Mouse (Mus musculus): ENCODE measurements at regions not wholly inside any gene's neighbourhood (a gene's known extent, or its start where the extent isn't known, plus 50 kb on each side); places are given as distances from the start of the nearest gene placed in this dataset.

DNA sequence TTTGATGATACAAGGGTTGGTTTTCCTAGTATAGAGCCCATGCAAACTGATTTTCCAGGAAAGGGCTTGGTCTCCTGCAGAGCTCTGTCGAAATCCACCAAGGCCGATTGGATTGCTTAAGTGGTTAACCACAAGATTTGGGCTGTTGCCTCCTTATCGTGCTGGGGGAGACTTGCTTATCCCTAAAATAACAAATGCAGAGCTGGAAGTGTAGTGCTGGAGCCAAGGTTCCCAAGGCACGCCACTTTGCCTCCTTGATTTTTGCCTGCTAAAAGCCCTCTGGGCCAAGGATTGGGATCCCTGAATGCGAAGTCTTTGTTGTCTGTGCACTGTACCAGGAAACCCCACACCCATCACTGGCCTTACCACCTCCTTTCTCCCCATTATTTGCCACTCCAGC is 52.8 kb upstream of the Tmem178 start:
- no peak for DNase-seq

DNA sequence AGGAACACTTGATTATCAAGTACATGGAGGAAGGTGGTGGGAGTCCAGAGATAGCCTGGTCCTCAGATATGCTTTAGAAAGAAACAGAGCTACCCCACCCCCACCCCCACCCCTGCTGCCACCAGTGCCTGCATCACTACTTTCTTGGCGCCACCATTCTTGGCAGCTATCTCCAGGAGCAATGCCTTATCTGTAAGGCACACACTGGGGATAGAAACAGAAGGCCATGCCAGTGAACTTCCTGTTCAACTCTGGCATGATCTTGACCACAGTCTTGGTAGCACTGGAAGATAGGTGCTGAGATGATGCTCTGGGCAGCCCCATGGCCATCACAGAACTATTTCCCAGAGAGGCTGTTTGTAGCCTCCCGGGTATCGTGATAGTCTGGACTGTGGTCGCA is 55.3 kb upstream of the Tmem178 start:
- DNase-seq, result no peak

GRCm38 (mm10) chr17:80887749-80888119 is 56.7 kb upstream of the Tmem178 start:
- no peak for DNase-seq

- DNase-seq, result no peak
Measured at GRCm38 (mm10) chr17:80887021-80887748, 57.2 kb upstream of the Tmem178 start.

GRCm38 (mm10) chr17:80886211-80886701 is 58.2 kb upstream of the Tmem178 start:
- no peak for DNase-seq

DNA sequence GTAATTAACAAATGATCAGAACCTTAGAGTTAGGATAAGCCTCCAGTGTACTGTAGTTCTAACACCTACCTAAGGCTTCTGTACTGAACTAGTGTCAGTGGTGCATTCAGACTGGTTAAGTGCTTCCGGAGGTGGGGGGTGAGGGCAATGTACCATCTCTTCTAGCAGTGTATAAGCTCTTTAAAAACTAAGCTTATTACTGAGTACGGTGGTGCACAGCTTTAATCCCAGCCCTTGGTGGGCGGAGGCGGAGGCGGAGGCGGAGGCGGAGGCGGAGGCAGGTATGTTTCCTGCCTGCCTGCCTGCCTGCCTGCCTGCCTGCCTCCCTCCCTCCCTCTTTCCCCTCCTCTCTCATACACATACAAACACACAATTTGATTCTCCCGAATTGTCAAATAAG is 58.7 kb upstream of the Tmem178 start:
- DNase-seq, result no peak

DNA sequence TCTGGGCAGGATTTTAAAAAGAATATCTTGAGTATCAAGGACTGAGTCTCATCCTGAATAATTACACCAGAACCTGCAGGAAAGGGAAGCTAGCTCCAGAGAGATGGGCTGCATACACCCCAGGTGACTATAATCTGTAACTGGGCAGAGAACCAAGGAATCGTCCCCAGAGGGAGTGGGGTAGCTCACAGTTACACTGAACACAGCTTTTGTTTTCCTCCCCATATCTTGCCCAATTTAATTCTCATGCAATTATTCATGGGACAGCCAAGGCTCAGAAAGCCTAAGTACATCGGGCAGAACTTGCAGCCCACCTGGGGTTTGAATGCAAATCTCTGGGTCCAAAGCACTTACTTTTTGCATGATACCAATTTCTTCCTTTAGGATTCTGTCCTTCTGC is 59.5 kb upstream of the Tmem178 start:
- DNase-seq, result no peak

DNA sequence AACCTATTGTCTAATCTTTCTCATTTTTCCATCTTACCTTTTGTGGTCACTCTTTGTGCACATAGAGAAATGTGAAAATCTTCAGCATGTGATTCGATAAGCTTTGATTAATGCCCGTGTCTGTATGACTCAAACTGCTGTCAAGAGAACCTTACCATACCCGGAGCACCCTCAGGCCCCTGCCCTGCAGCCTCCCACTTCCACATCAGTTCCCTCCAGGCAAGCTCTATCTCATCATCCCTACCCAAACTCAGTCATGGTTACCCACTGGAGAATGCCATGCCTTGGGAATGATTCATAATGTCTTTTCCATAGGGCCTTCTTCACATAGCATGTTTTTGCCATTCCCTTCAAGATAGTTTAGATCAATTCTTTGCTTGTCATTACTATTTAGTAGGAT is 62.0 kb upstream of the Tmem178 start:
- no peak for DNase-seq

DNA sequence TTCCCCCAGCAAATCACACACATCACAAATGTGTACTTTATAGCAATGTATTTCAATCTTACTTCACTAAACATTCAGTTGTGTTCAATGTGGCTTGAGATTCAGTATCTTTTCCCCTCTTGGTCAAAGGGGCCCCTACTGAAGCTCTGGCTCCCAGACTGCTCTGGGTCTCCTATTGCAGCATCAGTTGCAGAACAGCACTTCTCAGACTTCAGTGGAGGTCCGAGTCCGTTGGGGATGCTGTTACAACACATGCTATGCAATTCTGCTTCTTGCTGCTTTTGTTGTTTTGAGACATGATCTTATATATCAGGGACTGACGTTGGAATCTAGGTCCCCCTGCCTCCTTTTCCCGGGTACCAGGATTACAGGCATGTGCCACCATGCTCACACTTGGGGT is 64.1 kb upstream of the Tmem178 start:
- DNase-seq, result no peak

DNA sequence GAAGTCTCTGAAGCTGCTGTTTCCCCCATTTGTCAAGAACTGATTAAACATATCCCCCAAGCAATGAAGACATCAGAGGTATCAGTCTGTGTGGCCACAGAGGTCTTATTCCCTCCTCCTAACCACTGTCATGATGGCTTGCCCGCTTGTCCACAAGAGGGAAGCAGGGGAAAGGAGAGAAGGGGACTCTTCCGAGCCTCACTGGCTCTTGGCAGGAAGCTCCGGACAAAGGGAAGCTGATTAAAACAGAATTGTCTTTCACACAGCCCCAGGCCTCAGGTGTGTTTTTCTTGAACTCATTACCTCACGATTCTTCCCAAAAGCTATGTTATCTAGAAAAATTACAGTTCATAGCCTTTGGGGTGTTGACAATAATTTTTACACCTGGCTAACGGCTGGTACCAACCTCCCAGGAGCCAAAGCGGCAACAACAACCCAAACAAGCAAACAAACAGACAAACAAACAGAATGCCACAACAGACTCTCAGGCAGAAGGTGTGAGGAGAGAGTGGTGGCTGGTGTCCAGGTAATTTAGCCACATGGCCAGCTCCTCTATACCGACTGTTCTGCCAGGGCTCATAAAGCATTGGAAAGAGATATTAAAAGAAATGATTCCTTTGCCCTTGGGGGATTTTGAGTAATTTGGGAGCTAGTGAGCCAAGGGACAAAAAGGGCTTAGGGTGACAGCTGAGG is 68.9 kb upstream of the Tmem178 start:
- DNase-seq, result peak; percentile 19

GRCm38 (mm10) chr17:80870965-80871364 is 73.5 kb upstream of the Tmem178 start:
- DNase-seq, result no peak

DNA sequence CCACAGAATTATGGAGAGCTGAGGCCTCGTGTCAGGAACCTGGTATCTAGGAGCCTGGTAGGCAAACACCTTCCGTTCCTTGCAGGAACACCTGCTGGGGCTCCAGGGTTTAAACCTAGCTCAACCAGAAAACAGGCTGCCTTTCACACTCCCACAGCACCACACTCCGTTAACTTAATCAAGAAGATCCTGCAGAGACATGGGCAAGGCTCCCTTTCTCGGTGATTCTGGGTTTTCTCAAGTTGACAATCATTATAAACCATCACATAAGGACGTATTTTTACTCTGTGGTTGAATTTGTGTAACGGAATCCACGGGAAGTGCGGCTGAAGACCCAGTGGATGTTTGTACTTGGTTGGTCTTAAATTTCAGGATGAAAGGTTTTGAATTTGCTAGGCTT is 82.1 kb upstream of the Tmem178 start:
- DNase-seq, result no peak

DNA sequence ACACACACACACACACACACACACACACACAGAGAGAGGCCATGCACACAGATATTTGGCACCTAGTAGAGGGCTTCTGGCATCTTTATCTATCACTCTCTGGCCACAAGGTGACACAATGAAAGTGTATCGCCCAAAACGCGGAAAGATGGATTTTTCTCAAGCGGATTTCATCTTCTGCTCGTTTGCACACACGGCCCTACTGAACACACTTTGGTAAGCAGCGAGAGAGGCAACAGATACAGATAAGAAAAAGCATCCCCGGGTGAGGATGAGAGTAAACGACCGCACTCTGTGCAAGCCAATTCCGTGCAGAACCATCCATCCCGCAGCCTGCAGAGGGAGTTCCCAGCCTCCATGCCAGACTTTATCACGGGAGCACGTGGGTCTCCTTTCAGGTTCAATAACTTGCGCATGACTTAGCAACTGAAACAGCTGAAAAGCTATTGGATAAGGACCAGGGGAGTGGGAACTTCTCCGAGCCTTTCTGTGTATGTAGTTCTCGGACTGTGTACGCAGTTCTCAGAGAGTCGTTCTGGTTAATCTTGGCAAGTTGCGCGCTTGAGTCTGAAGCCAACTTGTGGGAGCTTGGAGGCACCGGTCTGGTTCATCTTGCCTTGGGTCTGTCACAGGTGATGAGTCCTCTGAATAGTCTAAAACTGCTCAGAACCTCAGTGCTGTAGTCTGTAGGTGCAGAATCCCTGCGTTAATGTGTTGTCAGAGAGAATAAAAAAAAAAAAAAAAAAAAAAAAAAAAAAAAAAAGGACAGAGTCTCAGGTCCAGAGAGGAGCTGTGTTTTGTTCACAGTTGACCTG is 97.2 kb upstream of the Tmem178 start:
- DNase-seq, result peak; percentile 54

DNA sequence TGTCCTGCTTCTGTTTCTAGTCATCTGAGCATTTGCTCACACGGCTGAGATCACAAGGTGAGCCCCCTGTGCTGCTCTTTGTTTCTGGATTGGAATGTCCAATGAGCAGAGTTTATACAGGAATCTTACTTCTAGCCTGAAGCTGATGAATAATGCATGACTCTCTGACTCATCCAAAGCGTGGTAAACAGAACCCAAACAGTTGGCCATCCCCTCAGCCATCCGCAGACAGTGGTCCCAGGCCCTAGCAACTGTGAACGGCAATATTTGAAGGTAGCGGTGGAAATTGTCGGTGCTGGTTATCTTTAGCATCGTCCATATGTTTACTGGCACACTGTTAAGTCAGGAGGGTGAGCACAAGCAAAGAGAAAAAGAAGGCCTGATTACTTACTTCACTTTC is 99.1 kb upstream of the Tmem178 start:
- DNase-seq, result no peak

DNA sequence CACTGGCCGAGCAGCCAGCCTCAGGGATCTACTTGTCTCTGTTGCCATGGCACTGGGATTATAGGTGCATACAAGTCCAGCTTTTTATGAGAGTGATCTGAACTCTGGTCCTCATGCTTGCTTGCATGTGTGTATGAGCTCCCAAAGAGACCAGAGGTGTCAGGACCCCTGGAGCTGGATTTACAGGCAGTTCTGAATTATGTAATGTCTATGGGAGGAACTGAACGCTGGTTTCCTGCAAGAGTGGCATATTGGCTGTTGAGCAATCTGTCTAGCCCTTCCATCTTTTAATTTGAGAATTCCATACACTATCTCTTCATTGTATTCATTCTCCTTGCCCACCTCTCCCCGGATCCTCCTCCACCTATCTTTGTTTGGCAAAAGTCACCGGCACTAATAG is 102.5 kb upstream of the Tmem178 start:
- no peak for DNase-seq

GRCm38 (mm10) chr17:80840896-80841295 is 103.5 kb upstream of the Tmem178 start:
- no peak for DNase-seq

DNA sequence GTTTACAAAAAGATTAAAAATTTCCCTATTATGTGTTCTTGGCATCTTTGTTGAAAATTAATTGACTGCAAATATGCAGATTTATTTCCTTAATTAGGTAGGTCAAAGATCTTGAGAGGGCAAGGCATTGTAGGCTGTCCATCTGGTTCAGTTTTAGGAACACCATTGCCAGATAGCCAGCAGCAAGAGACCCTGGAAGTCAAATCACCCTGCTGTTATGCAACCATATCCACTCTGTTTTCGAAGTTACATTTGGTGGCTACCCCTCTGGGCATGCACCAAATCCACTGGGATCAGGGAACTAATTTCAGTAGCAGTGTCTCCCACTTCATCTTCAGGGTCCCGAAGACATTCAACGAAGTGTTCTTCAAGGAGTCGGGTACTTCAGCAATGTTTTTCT is 104.0 kb upstream of the Tmem178 start:
- no peak for DNase-seq

DNA sequence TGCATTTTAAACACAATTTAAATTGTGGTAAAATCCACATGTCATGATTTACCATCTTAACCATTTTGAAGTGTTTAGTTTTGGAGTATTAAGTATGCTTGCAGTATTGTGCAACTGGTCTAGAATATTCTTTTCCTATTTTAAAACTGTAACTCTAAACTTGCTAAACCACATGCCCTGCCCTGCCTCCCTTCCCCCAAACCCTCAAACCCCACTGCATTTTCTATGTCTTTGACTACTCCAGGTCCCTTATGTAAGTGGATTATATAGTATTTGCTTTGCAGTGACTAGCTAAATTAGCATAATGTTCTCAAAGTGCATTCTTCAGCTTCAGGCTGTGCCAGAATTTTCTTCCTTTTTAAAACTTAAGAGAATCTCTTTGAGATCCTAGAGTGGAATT is 106.4 kb upstream of the Map4k3 start:
- no peak for DNase-seq

GRCm38 (mm10) chr17:80834176-80834517 is 105.9 kb upstream of the Map4k3 start:
- DNase-seq, result no peak

DNA sequence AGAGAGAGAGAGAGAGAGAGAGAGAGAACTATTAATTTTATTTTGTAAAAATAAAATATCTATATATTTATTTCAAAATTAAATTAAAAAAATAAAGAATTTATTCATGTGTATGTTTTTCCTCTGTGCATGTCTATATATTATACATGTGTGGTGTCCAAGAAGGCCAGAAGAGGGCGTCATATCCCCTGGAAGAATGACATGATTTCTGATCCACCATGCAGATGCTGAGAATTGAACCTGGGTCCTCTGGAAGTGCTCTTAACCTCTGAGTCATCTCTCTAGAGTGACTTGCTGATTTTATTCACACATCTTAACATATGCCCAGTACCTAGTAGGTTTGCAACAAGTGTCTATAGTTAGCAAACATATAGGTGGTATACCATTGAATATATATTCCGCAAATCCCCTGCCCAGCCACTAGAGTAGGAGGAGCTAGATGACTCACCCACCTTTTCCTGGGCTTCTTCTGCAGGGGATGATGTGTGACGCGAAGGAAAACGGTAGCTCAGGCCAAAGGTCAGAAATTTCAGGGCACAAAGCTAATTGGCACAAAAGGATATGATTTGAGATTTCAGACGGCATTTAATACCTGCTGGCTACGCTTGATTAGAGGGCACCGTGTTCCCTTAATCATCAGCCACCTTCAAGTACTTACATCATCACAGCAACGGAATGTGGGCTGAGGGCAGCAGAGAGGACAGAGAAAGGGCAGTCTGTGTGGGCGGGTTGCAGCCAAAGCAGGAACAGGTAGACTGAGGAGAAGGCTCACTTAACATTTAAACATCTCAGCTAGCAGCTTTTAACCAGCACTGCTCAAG is 105.3 kb upstream of the Map4k3 start:
- peak; percentile 51 for DNase-seq

GRCm38 (mm10) chr17:80831686-80832085 is 103.4 kb upstream of the Map4k3 start:
- DNase-seq, result no peak

- DNase-seq, result no peak
Measured at GRCm38 (mm10) chr17:80827896-80828295, 99.6 kb upstream of the Map4k3 start.

- DNase-seq, result no peak
Measured at GRCm38 (mm10) chr17:80827361-80827760, 99.1 kb upstream of the Map4k3 start.

Measured in kidney, adult 11 months (tissue).